Mouse (Mus musculus) heart, adult 8-10 months (tissue): ENCODE results near the gene Olfr458. TPM values are rescaled to one million over a fixed set of nuclear protein-coding genes. Genes with fewer than 3 reads are reported as not detected.
A peak's percentile ranks its signal among the peaks of the same experiment; 100 is the strongest.
"Not testable (repeated sequence)": the region's sequence is repeated elsewhere in the genome, so short reads cannot be mapped to it uniquely, and the experiment has no call there.

Experiments
- DNase-seq: peaks from one replicate; pipeline ENCODE4 v3.0.0; 2022; ENCODE audit warnings: low spot score
- total RNA-seq, 4 experiments: library from RNA; stranded (reverse); gene quantifications; 2 replicates each; pipeline ENCODE4 v1.2.4; 2022

The Olfr458 gene
- total RNA-seq = not detected

- no peak for DNase-seq
Measured at GRCm38 (mm10) chr6:42465096-42465495, at the start of gene Olfr458. TSS of gene Olfr458 (minus strand) at chr6:42465196.

- DNase-seq = no peak
Measured at GRCm38 (mm10) chr6:42513461-42513860, 48.5 kb upstream of the Olfr458 start.

GRCm38 (mm10) chr6:42509311-42509710, 44.3 kb upstream of the Olfr458 start:
- no peak for DNase-seq

DNA sequence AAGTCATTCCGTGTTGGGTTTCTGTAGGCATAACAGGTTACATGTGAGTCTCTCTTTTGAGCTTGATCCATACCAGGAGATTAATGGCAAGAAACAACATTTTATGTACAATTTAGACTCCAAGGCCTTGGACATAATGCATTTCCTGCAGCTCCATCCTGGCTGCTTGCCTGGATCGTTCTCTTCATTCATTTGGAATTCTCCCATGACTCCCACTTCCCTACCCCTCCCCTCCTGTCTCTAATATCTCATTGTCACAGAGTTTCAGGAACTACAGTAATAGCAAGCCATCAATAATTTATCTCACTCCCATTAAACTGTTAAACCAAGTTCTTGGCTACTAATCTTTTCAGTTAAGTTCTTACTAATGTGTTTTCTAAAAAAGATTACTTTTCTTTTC, 38.5 kb upstream of the Olfr458 start:
- peak; percentile 1 for DNase-seq

- DNase-seq = no peak
Measured at GRCm38 (mm10) chr6:42489731-42490130, 24.7 kb upstream of the Olfr458 start.

DNA sequence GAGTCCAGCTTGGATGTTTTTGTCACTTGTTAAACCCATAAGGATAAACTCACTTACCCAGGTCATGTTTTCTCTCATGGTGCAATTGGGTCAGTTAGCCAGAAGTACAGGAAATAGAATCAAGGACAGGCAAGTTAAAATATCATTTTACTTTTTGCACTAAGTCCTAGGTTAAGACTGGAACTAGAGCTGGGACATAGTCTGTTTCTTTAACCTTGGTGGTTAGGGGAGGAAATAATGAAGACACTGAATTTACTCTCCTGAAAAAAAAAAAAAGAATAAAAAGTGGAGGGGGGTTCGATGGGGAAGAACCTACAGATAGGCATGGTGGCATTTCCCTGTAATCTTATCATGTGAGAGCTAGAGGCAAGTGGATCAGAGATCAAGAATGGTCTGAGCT, 22.1 kb upstream of the Olfr458 start, which contains the start of gene Olfr456:
Gene Olfr456, minus strand, starts transcription at position 101 of the 400 bp plus-strand sequence.
- DNase-seq = no peak

DNA sequence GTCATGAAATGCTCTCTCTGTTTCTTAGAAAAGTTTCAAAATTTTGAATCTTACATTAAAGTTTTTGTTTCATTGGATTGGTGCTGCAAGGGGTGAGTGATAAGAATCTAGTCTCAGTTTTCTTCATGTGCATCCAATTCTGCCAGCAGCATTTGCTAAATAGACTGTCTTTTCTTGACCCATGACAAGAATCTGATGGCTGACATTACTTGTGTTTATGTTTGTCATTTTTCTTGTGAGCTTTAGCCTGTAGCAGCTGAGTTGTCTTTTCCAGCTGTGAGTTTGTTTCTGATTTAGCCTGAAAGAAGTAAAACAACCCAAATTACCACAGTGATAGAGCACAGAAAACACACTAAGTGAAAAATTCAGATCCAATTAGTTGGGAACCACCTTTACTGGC, 19.6 kb upstream of the Olfr458 start:
- no peak for DNase-seq

GRCm38 (mm10) chr6:42476235-42476634, 11.2 kb upstream of the Olfr458 start, which contains the start of gene Olfr457:
TSS of gene Olfr457 (minus strand) at chr6:42476335.
- no peak for DNase-seq

GRCm38 (mm10) chr6:42471298-42471697, 6.3 kb upstream of the Olfr458 start:
- DNase-seq = not testable (repeated sequence)

DNA sequence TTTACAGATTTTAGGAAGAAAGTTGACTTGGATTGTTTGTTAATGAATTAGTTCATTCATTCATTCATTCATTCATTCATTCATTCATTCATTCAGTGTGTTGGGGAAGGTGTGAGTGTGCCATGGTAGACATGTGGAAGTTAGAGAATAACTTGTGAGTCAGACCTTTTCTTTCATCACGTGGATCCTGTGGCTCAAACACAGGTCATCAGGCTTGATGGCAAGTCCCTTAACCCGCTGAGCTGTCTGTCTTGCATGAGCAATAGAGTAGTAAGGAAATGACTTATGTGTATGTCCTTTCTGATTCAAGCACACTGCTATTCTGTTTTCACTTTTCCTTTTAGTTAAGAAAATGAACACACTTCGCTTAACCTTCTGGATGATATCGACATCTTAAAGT, 5.5 kb upstream of the Olfr458 start:
- no peak for DNase-seq

DNA sequence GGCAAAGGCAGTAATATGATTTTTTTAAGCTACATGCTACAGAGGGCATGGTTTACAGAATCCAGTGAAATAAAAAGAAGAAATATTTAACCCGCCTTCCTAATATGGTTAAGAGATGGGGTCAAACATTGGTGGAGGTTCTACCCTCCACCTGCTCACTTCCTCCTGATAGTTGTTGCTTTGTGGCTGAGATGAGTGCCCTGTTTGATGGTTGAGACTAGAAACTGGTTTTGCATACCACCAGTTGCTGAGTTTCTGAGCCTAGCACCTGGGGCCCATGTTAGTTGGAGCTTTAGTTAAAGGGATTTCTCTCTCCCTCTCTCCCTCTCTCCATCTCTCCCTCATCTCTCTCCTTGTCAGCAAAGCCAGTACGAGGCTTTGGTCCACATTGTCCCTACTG, 17.6 kb downstream of the Olfr458 start:
- DNase-seq = no peak

GRCm38 (mm10) chr6:42444491-42444890, 20.5 kb downstream of the Olfr458 start:
- DNase-seq = no peak

DNA sequence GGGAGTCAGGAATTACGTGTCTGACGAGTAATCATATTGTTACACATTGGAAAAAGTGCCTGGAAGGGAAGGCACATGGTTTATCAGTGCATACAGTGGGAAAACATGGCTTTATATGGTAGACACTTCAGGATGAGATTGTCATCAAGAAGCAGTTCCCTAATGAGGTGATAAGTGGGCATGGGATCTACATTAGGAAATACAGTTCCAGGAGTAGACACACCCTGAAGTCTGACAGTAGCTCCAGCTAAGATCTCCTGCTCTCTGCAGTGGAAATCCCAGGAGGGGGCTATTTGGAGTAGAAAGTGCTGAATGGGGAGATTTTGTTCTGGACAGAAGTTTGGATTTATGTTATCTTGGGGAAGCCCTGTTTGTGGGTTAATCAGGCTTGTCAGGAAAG, 23.6 kb downstream of the Olfr458 start:
- no peak for DNase-seq

- DNase-seq = no peak
Measured at GRCm38 (mm10) chr6:42435490-42435889, 29.5 kb downstream of the Olfr458 start.

GRCm38 (mm10) chr6:42434446-42434845, 30.6 kb downstream of the Olfr458 start, which contains the start of gene Tas2r126:
TSS of gene Tas2r126 (plus strand) at chr6:42434535.
- no peak for DNase-seq

- no peak for DNase-seq
Measured at GRCm38 (mm10) chr6:42433554-42433953, 31.4 kb downstream of the Olfr458 start.

DNA sequence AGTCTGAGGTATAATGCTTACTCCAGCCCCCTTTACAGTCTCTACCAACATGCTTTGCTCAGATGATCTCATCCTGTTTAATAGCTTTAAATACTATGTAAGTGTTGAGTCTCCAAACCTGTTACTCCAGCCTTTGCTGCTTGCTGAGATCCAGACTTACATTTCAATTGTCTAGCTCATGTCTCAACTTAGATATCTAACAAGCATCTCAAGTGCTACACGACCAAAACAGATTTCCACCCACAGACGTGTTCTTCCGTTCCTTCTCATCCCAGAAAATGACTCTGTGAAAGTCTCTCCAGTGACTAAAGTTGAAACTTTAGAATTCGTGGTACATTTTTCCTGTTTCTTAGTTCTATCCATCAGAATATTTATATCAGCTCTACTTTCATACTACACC, 38.7 kb downstream of the Olfr458 start:
- no peak for DNase-seq

- DNase-seq = no peak
Measured at GRCm38 (mm10) chr6:42424472-42424871, 40.5 kb downstream of the Olfr458 start.

DNA sequence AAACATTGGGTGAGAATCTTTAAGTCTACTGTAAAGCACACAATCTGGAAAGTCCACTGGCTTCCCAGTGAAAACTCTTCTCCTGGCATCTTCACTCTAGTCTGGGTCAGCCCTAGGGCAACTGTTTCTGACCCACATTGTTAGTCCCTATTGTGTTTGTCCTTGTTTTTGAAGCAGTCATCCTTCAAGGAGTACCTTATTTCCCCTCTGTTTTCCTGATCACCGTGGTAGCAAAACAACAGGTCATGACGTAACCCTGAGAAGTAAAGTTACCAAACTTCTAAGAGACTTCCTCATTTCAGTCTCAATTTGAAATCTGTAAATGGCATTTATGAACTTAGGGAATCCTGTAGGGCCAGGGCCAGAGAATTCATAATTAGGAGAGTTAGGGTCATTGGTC, 43.6 kb downstream of the Olfr458 start:
- DNase-seq = no peak

DNA sequence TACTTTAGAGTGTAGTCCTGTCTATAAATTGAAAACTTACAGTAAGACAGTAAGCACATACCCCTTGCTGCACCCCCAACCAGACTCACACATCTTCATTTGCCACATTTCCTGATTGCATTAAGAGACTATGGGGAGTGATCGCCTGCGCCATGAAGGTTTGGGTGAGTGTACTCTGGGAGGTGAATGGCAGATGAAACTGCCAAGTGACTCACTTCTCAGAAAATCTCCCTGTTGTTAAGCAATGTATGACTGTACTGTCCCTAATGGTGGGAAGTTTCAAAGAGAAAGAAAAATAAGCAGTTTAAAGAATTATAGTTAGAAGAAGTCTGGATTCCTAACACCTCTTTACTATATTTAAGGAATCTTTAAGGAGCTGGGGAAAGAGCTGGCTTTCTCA, 45.6 kb downstream of the Olfr458 start:
- no peak for DNase-seq
